Mouse (Mus musculus) left cerebral cortex, postnatal 36 days (tissue): Measurements from ENCODE around the gene Klhl28. TPM values are rescaled to one million over a fixed set of nuclear protein-coding genes. Genes with fewer than 3 reads are reported as not detected.

Experiments
- DNase-seq, 2 experiments: peaks; one replicate each; pipeline ENCODE4 v3.0.0; 2021 to 2022; ENCODE audit warnings: low spot score in 2 of 2, mixed read lengths in 1 of 2
- intact Hi-C: fragments of 180-260 bp; cut with DNase I; formaldehyde crosslinking; loops from one replicate; pipeline ENCODE4 v1.15.1; 2025
- total RNA-seq, 2 experiments: library from RNA; stranded (reverse); gene quantifications; 2 replicates each; pipeline ENCODE4 v1.2.3; 2021

Gene Klhl28
- total RNA-seq, 2 experiments from 2014 or later = 21.1 to 23.0 TPM

GRCm38 (mm10) chr12:64897060-64897730, 68.1 kb downstream of the Klhl28 start:
- intact Hi-C loops = no loop called here
- DNase-seq = peak in 1 of 2 experiments; percentile 39

Other genes with a start within 250 kb of the Klhl28 start
- 10 to 100 TPM; 13.7 to 16.5 TPM for gene Gm527, start 47.6 kb downstream of the Klhl28 start, total RNA-seq
- gene Togaram1, start 270 bp upstream of the Klhl28 start, total RNA-seq = 10 to 100 TPM; 48.8 to 56.1 TPM
- gene Prpf39, start 70.8 kb upstream of the Klhl28 start, total RNA-seq = 10 to 100 TPM; 27.0 to 48.3 TPM
- gene Fkbp3, start 108.5 kb upstream of the Klhl28 start, total RNA-seq = 100 to 1,000 TPM; 149 to 162 TPM
- gene Fancm, start 110.1 kb upstream of the Klhl28 start, total RNA-seq = 10 to 100 TPM; 11.2 to 14.3 TPM
- gene Mis18bp1, start 207.1 kb upstream of the Klhl28 start, total RNA-seq = under 1 TPM; 0.64 to 0.88 TPM